Mouse (Mus musculus): Measurements from ENCODE around the gene Peak1. TPM values are rescaled to one million over a fixed set of nuclear protein-coding genes. Genes with fewer than 3 reads are reported as not detected.
A peak's percentile ranks its signal among the peaks of the same experiment; 100 is the strongest.

The Peak1 gene
- 14.4 TPM for polyA plus RNA-seq (2012; fragmentation: generic; extraction: Trizol)
- long read RNA-seq, experiment 1, partial matches to known transcripts: 1 of 10 reads
- long read RNA-seq, experiment 1, other reads (novel, unspliced or antisense): 9 of 10 reads
- long read RNA-seq, experiment 2, partial matches to known transcripts: 17 of 38 reads
- long read RNA-seq, experiment 2, other reads (novel, unspliced or antisense): 21 of 38 reads

DNA sequence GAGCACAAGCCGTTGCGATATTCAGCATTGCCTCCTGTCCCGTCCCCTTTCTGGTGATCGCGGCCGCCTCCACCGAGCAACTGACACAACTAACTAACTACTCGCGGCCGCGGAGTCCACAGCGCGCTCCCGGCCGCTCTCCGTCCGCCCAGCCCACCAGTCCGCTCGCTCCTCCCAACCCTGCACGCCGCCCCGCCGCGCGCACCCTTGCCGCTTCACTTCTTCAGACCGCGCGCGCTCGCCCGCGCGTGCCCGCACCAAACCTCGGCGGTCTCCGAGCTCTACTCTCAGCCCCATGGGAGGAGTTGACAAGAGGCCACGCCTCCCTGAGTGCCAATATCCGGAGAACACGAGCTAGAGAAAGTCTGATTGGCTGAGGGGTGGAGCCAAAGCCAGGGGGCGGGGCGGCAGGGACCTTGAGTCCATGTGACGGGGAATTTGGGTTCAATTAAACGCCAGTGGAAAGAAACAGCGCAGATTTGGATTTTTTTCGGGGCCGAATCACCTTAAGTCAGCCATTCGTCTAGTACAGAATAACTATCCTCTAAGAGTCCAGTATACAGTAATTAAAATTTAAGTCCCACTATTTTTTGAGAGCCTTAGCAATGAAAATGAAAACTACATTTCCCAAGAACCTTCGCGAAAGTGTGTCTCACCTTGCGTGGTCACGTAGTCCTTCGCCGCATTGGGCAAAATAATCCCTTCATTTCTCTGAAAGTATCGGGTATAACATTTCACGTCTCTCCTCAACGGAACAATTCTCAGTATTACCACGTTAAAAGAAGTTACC is at the start of gene Peak1, which contains the start of gene Hmg20a:
Gene Peak1 (minus strand): TSS at position 120 of the 790 bp plus-strand sequence.
Gene Hmg20a (plus strand): TSS at position 662 of the 790 bp plus-strand sequence.
- no peaks in the 10 kb centered on the region for H3K27me3 ChIP-seq (ENCODE audit: control insufficient read depth, insufficient read depth, insufficient read length)
- TF ChIP-seq USF1 (IDR thresholded peaks at IDR 0.05; ENCODE audit: low read depth) (peak; percentile 51), MAX (IDR thresholded peaks at IDR 0.05) (peak; percentile 75), CEBPB (IDR thresholded peaks at IDR 0.05; ENCODE audit: low read depth) (no peak), MYOD1 (IDR thresholded peaks at IDR 0.05; ENCODE audit: control insufficient read depth, insufficient read length, low read depth) (no peak)
- H3K79me2 ChIP-seq (ENCODE audit: control insufficient read depth, insufficient read depth): peaks cover 87% of the 10 kb centered on the region
- H3ac ChIP-seq (ENCODE audit: control insufficient read depth, insufficient read length, low read depth): peak within 1 kb of the TSS; percentile 67
- peak within 1 kb of the TSS; percentile 74 for H3K4me3 ChIP-seq (ENCODE audit: insufficient read depth, poor library complexity, severe bottlenecking)
- peaks cover 43% of the 10 kb centered on the region for H3K79me3 ChIP-seq (ENCODE audit: low read depth)
- no peaks in the 10 kb centered on the region for H3K36me3 ChIP-seq (ENCODE audit: control insufficient read depth, insufficient read depth)

DNA sequence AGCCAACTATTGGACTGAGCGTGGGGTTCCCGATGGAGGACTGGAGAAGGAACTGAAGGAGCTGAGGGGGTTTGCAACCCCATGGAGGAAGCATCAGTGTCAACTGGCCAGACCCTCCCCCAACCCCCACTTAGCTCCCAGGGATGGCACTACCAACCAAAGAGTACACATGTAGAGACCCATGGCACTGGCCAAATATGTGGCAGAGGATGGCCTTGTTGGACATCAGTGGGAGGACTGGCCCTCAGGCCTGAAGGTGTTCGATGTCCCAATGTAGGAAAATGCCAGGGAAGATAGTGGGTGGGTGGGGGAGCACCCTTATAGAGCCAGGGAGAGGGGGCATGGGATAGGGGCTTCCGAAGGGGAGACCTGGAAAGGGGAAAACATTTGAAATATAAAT is 48.4 kb upstream of the Peak1 start:
- H3K27me3 ChIP-seq (ENCODE audit: control insufficient read depth, insufficient read depth, insufficient read length): no peaks in the 10 kb centered on the region
- peaks cover 9% of the 10 kb centered on the region for H3K79me2 ChIP-seq (ENCODE audit: control insufficient read depth, insufficient read depth)
- TF ChIP-seq MYOG (IDR thresholded peaks at IDR 0.05; ENCODE audit: control insufficient read depth, extremely low read depth, insufficient read length) (no peak), FOSL1 (IDR thresholded peaks at IDR 0.05; ENCODE audit: insufficient read depth, low read length, poor library complexity, severe bottlenecking) (no peak), USF1 (IDR thresholded peaks at IDR 0.05; ENCODE audit: low read depth) (no peak), CTCF (IDR thresholded peaks at IDR 0.05; ENCODE audit: control insufficient read depth, insufficient read depth, insufficient read length) (no peak), MAX (IDR thresholded peaks at IDR 0.05) (no peak), CEBPB (IDR thresholded peaks at IDR 0.05; ENCODE audit: low read depth) (no peak), MYOD1 (IDR thresholded peaks at IDR 0.05; ENCODE audit: control insufficient read depth, insufficient read length, low read depth) (no peak)
- H3K79me3 ChIP-seq (ENCODE audit: low read depth): no peaks in the 10 kb centered on the region
- no peak overlapping the region for H3K4me3 ChIP-seq (ENCODE audit: insufficient read depth, poor library complexity, severe bottlenecking)
- H3K36me3 ChIP-seq (ENCODE audit: control insufficient read depth, insufficient read depth): peaks cover 3% of the 10 kb centered on the region
- no peak overlapping the region for H3ac ChIP-seq (ENCODE audit: control insufficient read depth, insufficient read length, low read depth)

DNA sequence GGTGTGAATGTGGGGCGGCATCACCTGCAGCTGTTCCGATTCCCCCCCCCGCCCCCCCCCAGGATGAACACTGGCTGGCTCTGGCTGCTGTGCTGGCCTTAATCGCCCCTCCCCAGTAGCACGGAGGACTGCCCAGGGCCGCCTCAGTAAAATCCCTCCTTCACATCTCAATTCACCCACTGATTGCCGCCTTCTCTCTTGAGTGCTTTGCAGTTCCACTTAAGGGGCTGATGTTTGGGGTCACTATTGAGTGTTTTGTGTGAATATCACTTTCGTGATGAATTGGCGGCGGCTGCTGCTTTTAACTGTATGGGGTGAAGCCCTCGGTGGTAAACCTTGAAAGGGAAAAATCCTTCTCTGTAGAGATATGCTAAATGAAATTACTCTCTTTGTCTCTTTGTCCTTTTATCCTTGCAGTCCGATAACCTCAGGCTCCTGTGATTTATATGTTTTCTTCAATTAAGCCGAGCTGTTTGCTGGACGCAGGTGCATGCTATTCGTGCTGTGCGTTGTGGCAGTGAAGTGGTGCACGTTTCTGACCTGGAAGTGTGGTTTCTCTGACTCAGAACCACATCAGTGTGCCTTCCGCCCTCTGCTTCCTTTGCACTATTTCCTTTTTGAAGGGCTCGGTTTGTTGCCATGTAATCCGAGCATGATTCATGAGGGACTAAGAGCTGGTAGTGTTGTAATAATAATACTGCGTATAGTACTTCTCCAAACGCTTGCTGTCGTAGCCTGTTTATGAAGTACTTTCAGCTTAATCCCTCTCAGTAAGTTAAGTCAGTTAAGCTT is 47.2 kb upstream of the Peak1 start:
- Histone ChIP-seq H3ac (ENCODE audit: control insufficient read depth, insufficient read length, low read depth) (no peak overlapping the region), H3K79me2 (ENCODE audit: control insufficient read depth, insufficient read depth) (peaks cover 9% of the 10 kb centered on the region), H3K4me3 (ENCODE audit: insufficient read depth, poor library complexity, severe bottlenecking) (no peak overlapping the region), H3K79me3 (ENCODE audit: low read depth) (no peaks in the 10 kb centered on the region), H3K36me3 (ENCODE audit: control insufficient read depth, insufficient read depth) (peaks cover 3% of the 10 kb centered on the region), H3K27me3 (ENCODE audit: control insufficient read depth, insufficient read depth, insufficient read length) (no peaks in the 10 kb centered on the region)
- TF ChIP-seq CTCF (IDR thresholded peaks at IDR 0.05; ENCODE audit: control insufficient read depth, insufficient read depth, insufficient read length): no peak
- no peak for TF ChIP-seq USF1 (IDR thresholded peaks at IDR 0.05; ENCODE audit: low read depth)
- no peak for TF ChIP-seq MYOG (IDR thresholded peaks at IDR 0.05; ENCODE audit: control insufficient read depth, extremely low read depth, insufficient read length)
- peak; percentile 78 for TF ChIP-seq CEBPB (IDR thresholded peaks at IDR 0.05; ENCODE audit: low read depth)
- TF ChIP-seq FOSL1 (IDR thresholded peaks at IDR 0.05; ENCODE audit: insufficient read depth, low read length, poor library complexity, severe bottlenecking): peak; percentile 81
- peak; percentile 59 for TF ChIP-seq MAX (IDR thresholded peaks at IDR 0.05)
- TF ChIP-seq MYOD1 (IDR thresholded peaks at IDR 0.05; ENCODE audit: control insufficient read depth, insufficient read length, low read depth): peak; percentile 82

DNA sequence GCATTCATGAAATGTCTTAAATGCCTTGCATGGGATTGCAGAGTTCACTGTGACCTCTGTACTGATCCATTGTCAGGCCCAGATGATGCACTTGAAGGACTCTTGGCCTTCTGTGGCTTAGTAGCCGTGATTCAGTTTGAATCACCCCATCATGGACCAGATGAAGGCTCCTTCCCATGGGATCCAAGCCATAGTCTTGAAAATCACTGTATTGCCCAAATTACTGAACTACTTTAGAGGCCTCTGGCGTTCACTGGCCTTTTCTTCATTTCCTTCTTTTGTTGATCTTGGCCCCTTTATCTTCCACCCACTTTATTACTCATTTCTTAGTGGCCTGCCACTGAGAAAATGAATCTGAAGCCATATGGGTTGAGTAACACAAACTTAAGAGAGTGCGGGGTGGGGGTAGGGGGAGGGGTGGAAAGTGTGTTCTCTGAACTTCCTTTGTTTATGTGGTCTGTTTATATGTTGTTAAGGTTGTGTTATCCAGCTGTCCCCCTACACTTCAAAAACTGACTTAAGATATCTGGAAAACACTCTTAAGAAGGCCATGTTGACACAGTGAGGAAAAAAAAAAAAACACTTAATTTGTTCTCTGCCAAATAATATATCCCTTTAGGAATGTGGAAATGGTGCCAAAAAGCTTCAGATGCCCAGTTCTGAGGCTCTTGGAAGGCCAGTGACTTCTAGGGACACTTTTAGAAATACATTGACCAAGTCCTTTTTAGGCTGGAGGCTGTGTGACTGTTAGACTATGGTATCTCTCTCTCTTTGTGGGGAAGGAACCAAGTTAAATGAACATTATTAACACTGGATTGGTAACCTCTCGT is 46.0 kb upstream of the Peak1 start:
- Histone ChIP-seq H3K36me3 (ENCODE audit: control insufficient read depth, insufficient read depth) (peaks cover 3% of the 10 kb centered on the region), H3ac (ENCODE audit: control insufficient read depth, insufficient read length, low read depth) (no peak overlapping the region), H3K27me3 (ENCODE audit: control insufficient read depth, insufficient read depth, insufficient read length) (no peaks in the 10 kb centered on the region), H3K79me2 (ENCODE audit: control insufficient read depth, insufficient read depth) (peaks cover 9% of the 10 kb centered on the region), H3K4me3 (ENCODE audit: insufficient read depth, poor library complexity, severe bottlenecking) (no peak overlapping the region), H3K79me3 (ENCODE audit: low read depth) (no peaks in the 10 kb centered on the region)
- no peak for TF ChIP-seq USF1 (IDR thresholded peaks at IDR 0.05; ENCODE audit: low read depth)
- TF ChIP-seq MYOG (IDR thresholded peaks at IDR 0.05; ENCODE audit: control insufficient read depth, extremely low read depth, insufficient read length): no peak
- peak; percentile 57 for TF ChIP-seq CEBPB (IDR thresholded peaks at IDR 0.05; ENCODE audit: low read depth)
- no peak for TF ChIP-seq CTCF (IDR thresholded peaks at IDR 0.05; ENCODE audit: control insufficient read depth, insufficient read depth, insufficient read length)
- TF ChIP-seq FOSL1 (IDR thresholded peaks at IDR 0.05; ENCODE audit: insufficient read depth, low read length, poor library complexity, severe bottlenecking): peak; percentile 89
- peak; percentile 57 for TF ChIP-seq MYOD1 (IDR thresholded peaks at IDR 0.05; ENCODE audit: control insufficient read depth, insufficient read length, low read depth)
- peak; percentile 61 for TF ChIP-seq MAX (IDR thresholded peaks at IDR 0.05)

DNA sequence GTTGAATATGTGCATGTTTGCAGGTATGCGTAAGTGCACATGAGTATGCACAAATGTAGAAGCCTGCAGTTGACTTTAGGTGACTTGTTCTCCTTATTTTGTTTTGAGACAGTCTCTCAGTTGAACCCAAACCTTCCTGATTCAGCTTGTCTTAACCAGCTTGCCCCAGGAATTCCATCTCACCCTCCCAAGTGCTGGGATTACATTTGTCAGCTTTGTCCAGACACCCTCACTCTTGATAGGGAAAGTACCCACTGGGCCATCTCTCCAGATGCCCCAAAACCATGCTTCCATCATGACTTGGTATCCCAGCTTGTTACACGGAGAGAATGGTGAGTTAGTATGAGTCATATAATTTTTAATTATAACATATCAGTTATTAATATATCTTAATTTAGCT is 45.2 kb upstream of the Peak1 start:
- Histone ChIP-seq H3K36me3 (ENCODE audit: control insufficient read depth, insufficient read depth) (peaks cover 3% of the 10 kb centered on the region), H3K27me3 (ENCODE audit: control insufficient read depth, insufficient read depth, insufficient read length) (no peaks in the 10 kb centered on the region), H3ac (ENCODE audit: control insufficient read depth, insufficient read length, low read depth) (no peak overlapping the region), H3K79me3 (ENCODE audit: low read depth) (no peaks in the 10 kb centered on the region), H3K4me3 (ENCODE audit: insufficient read depth, poor library complexity, severe bottlenecking) (no peak overlapping the region), H3K79me2 (ENCODE audit: control insufficient read depth, insufficient read depth) (peaks cover 9% of the 10 kb centered on the region)
- TF ChIP-seq CTCF (IDR thresholded peaks at IDR 0.05; ENCODE audit: control insufficient read depth, insufficient read depth, insufficient read length): no peak
- no peak for TF ChIP-seq MAX (IDR thresholded peaks at IDR 0.05)
- TF ChIP-seq MYOG (IDR thresholded peaks at IDR 0.05; ENCODE audit: control insufficient read depth, extremely low read depth, insufficient read length): no peak
- TF ChIP-seq CEBPB (IDR thresholded peaks at IDR 0.05; ENCODE audit: low read depth): no peak
- TF ChIP-seq MYOD1 (IDR thresholded peaks at IDR 0.05; ENCODE audit: control insufficient read depth, insufficient read length, low read depth): no peak
- no peak for TF ChIP-seq FOSL1 (IDR thresholded peaks at IDR 0.05; ENCODE audit: insufficient read depth, low read length, poor library complexity, severe bottlenecking)
- TF ChIP-seq USF1 (IDR thresholded peaks at IDR 0.05; ENCODE audit: low read depth): no peak

Data from C2C12 (cell line).